Mouse (Mus musculus) central nervous system, embryonic 11.5 days (tissue): Measurements from ENCODE around the gene Olfr1286. TPM values are rescaled to one million over a fixed set of nuclear protein-coding genes. Genes with fewer than 3 reads are reported as not detected.

Experiments used
- polyA plus RNA-seq: library from polyadenylated mRNA; depleted of rRNA; stranded (reverse); fragments of >200 nt; gene quantifications from 2 replicates; pipeline ENCODE4 v1.2.3, GENCODE M21; 2012; rRNA removed

Gene Olfr1286
- polyA plus RNA-seq, result not detected in 2 replicates

GRCm38 (mm10) chr2:111422931-111423330 lies at the start of gene Olfr1286:
Gene Olfr1286, minus strand, starts transcription at chr2:111423115.

GRCm38 (mm10) chr2:111448842-111449241 lies 25.9 kb upstream of the Olfr1286 start, which contains the start of gene Olfr1287:
Gene Olfr1287, plus strand, starts transcription at chr2:111449142.

GRCm38 (mm10) chr2:111375222-111375621 lies 47.7 kb downstream of the Olfr1286 start, which contains the start of gene Olfr1284:
Gene Olfr1284, plus strand, starts transcription at chr2:111375522.

Other genes with a start within 250 kb of the Olfr1286 start
- not detected in 2 replicates for gene 4930430A15Rik, start 193.5 kb downstream of the Olfr1286 start, polyA plus RNA-seq
- not detected in 2 replicates for gene Olfr1275, start 187.8 kb downstream of the Olfr1286 start, polyA plus RNA-seq
- not detected in 2 replicates for gene Olfr1276, start 168.6 kb downstream of the Olfr1286 start, polyA plus RNA-seq
- gene Olfr1277, start 149.0 kb downstream of the Olfr1286 start, polyA plus RNA-seq, result not detected in 2 replicates
- not detected in 2 replicates for gene Olfr1278, start 133.0 kb downstream of the Olfr1286 start, polyA plus RNA-seq
- not detected in 2 replicates for gene Olfr1279, start 122.5 kb downstream of the Olfr1286 start, polyA plus RNA-seq
- not detected in 2 replicates for gene Olfr1280, start 109.1 kb downstream of the Olfr1286 start, polyA plus RNA-seq
- not detected in 2 replicates for gene Olfr1281, start 96.6 kb downstream of the Olfr1286 start, polyA plus RNA-seq
- gene Olfr1282, start 87.0 kb downstream of the Olfr1286 start, polyA plus RNA-seq, result not detected in 2 replicates
- not detected in 2 replicates for gene Olfr1283, start 56.3 kb downstream of the Olfr1286 start, polyA plus RNA-seq
- gene Olfr1284, start 47.6 kb downstream of the Olfr1286 start, polyA plus RNA-seq, result not detected in 2 replicates
- not detected in 2 replicates for gene Olfr1287, start 26.0 kb upstream of the Olfr1286 start, polyA plus RNA-seq
- not detected in 2 replicates for gene Olfr1288, start 51.0 kb upstream of the Olfr1286 start, polyA plus RNA-seq
- not detected in 2 replicates for gene Olfr1289, start 57.7 kb upstream of the Olfr1286 start, polyA plus RNA-seq
- gene Olfr1290, start 70.7 kb upstream of the Olfr1286 start, polyA plus RNA-seq, result not detected in 2 replicates
- not detected in 2 replicates for gene Olfr1291-ps1, start 74.1 kb upstream of the Olfr1286 start, polyA plus RNA-seq
- not detected in 2 replicates for gene Olfr1293-ps, start 102.1 kb upstream of the Olfr1286 start, polyA plus RNA-seq
- gene Olfr1294, start 117.2 kb upstream of the Olfr1286 start, polyA plus RNA-seq, result not detected in 2 replicates
- not detected in 2 replicates for gene Olfr1295, start 146.6 kb upstream of the Olfr1286 start, polyA plus RNA-seq
- not detected in 2 replicates for gene Olfr1297, start 203.4 kb upstream of the Olfr1286 start, polyA plus RNA-seq
- gene Olfr1298, start 226.1 kb upstream of the Olfr1286 start, polyA plus RNA-seq, result not detected in 2 replicates
- not detected in 2 replicates for gene Olfr1299, start 238.3 kb upstream of the Olfr1286 start, polyA plus RNA-seq